Mouse (Mus musculus) gastrocnemius, postnatal 25 days (tissue): Measurements from ENCODE around the gene Zc3h6. TPM values are rescaled to one million over a fixed set of nuclear protein-coding genes. Genes with fewer than 3 reads are reported as not detected.

ENCODE experiments used
- DNase-seq: peaks from one replicate; pipeline ENCODE4 v3.0.0; 2022
- microRNA-seq, 2 experiments: library from miRNA; unstranded; fragments of <30 nt; microRNA quantifications; one replicate each; pipeline ENCODE4 v1.2.0; 2021; ENCODE audit warnings: borderline replicate concordance in 2 of 2
- total RNA-seq, 2 experiments: library from RNA; stranded (reverse); gene quantifications; 1 replicate in 1 of 2; 2 replicates in 1 of 2; pipeline ENCODE4 v1.2.3; 2021

Gene Zc3h6
- total RNA-seq, 2 experiments from 2014 or later = 3.8 to 4.4 TPM

- no peak for DNase-seq
Observed at GRCm38 (mm10) chr2:129024820-129025219, 57.6 kb downstream of the Zc3h6 start.

GRCm38 (mm10) chr2:129035381-129035780 is 68.2 kb downstream of the Zc3h6 start:
- no peak for DNase-seq

- no peak for DNase-seq
Observed at GRCm38 (mm10) chr2:129038426-129038936, 71.3 kb downstream of the Zc3h6 start.

- no peak for DNase-seq
Observed at GRCm38 (mm10) chr2:129038937-129039631, 71.9 kb downstream of the Zc3h6 start.

GRCm38 (mm10) chr2:129040567-129040966 is 73.4 kb downstream of the Zc3h6 start:
- DNase-seq = no peak

GRCm38 (mm10) chr2:129046172-129046845 is 79.1 kb downstream of the Zc3h6 start:
- no peak for DNase-seq

- DNase-seq = no peak
Observed at GRCm38 (mm10) chr2:129046846-129047196, 79.6 kb downstream of the Zc3h6 start.

- DNase-seq = no peak
Observed at GRCm38 (mm10) chr2:129047811-129048210, 80.6 kb downstream of the Zc3h6 start, which contains the start of gene Vinac1. Gene Vinac1, minus strand, starts transcription at chr2:129048172.

GRCm38 (mm10) chr2:129052451-129052983 is 85.3 kb downstream of the Zc3h6 start:
- DNase-seq = no peak

GRCm38 (mm10) chr2:129055741-129056140 is 88.5 kb downstream of the Zc3h6 start:
- DNase-seq = no peak

GRCm38 (mm10) chr2:129056597-129056996 is 89.4 kb downstream of the Zc3h6 start:
- DNase-seq = no peak

- no peak for DNase-seq
Observed at GRCm38 (mm10) chr2:129057256-129057655, 90.1 kb downstream of the Zc3h6 start.

- no peak for DNase-seq
Observed at GRCm38 (mm10) chr2:129057920-129058361, 90.7 kb downstream of the Zc3h6 start.

GRCm38 (mm10) chr2:129061456-129062059 is 94.4 kb downstream of the Zc3h6 start:
- no peak for DNase-seq

- peak; percentile 78 for DNase-seq
Observed at GRCm38 (mm10) chr2:129065437-129066282, 98.5 kb downstream of the Zc3h6 start, which contains the start of gene Ttl. Gene Ttl, plus strand, starts transcription at chr2:129065942.

- peak; percentile 28 for DNase-seq
Observed at GRCm38 (mm10) chr2:129066326-129066725, 99.1 kb downstream of the Zc3h6 start.

Small RNAs within 50 kb of the gene (microRNA-seq; reads per million reads assigned to microRNA genes)
- 0 reads per million in 2 experiments for gene Gm22859

Other genes starting within 250 kb of the Zc3h6 start
- gene Tmem87b, start 149.3 kb upstream of the Zc3h6 start, total RNA-seq = 10 to 100 TPM; 10.6 to 12.2 TPM
- gene Fbln7, start 104.4 kb upstream of the Zc3h6 start, total RNA-seq = 1 to 10 TPM; 3.6 to 4.8 TPM
- gene Zc3h8, start 23.3 kb upstream of the Zc3h6 start, total RNA-seq = 1 to 10 TPM; 7.1 to 7.8 TPM
- gene Gm10762, start 323 bp downstream of the Zc3h6 start, total RNA-seq = 10 to 100 TPM in 1 of 2 experiments, 1 to 10 TPM in 1; 9.6 to 13.4 TPM
- not detected for gene Vinac1, start 80.8 kb downstream of the Zc3h6 start, total RNA-seq
- gene Ttl, start 98.5 kb downstream of the Zc3h6 start, total RNA-seq = 1 to 10 TPM; 6.0 to 6.3 TPM
- 10 to 100 TPM; 10.7 to 11.4 TPM for gene Polr1b, start 133.6 kb downstream of the Zc3h6 start, total RNA-seq
- 1 to 10 TPM; 7.4 to 8.4 TPM for gene Chchd5, start 162.3 kb downstream of the Zc3h6 start, total RNA-seq
- gene Slc20a1, start 231.4 kb downstream of the Zc3h6 start, total RNA-seq = 10 to 100 TPM in 1 of 2 experiments, 1 to 10 TPM in 1; 5.6 to 11.5 TPM